Mouse (Mus musculus) liver, embryonic 11.5 days (tissue): Measurements from ENCODE around the gene Apeh. TPM values are rescaled to one million over a fixed set of nuclear protein-coding genes. Genes with fewer than 3 reads are reported as not detected.
"Not testable (repeated sequence)": the region's sequence is repeated elsewhere in the genome, so short reads cannot be mapped to it uniquely, and the experiment has no call there.

Source experiments
- ATAC-seq: fragments of 200-750 bp; cut with Nextera tagmentation; replicated peaks from 2 replicates; pipeline ENCODE4 v1.8.0; 2017; ENCODE audit warnings: moderate number of reproducible peaks, mild to moderate bottlenecking, moderate TSS enrichment, moderate library complexity; ENCODE audit not compliant: low FRiP score
- DNase-seq: peaks from one replicate; pipeline ENCODE4 v3.0.0-alpha.2; 2017; ENCODE audit warnings: low spot score
- H3K27ac ChIP-seq: fragments of 300-500 bp; sonication (generic); 2 replicates; pipeline ENCODE4 v1.5.1; 2014; ENCODE audit warnings: mild to moderate bottlenecking, low read depth, low read length, control low read depth
- H3K27me3 ChIP-seq: fragments of 300-500 bp; sonication (generic); replicated peaks from 2 replicates; pipeline ENCODE4 v1.6.1; 2014; ENCODE audit warnings: low read length, mixed read lengths; ENCODE audit not compliant: control insufficient read depth, insufficient read depth
- H3K36me3 ChIP-seq: fragments of 300-500 bp; sonication (generic); 2 replicates; pipeline ENCODE4 v1.6.1; 2014; ENCODE audit warnings: mild to moderate bottlenecking, low read length, moderate library complexity, mixed read lengths; ENCODE audit not compliant: control insufficient read depth, insufficient read depth
- H3K4me1 ChIP-seq: fragments of 300-500 bp; sonication (generic); replicated peaks from 2 replicates; pipeline ENCODE4 v1.6.1; 2014; ENCODE audit warnings: low read length, mixed read lengths; ENCODE audit not compliant: control insufficient read depth, insufficient read depth
- H3K4me2 ChIP-seq: fragments of 300-500 bp; sonication (generic); 2 replicates; pipeline ENCODE4 v1.6.1; 2014; ENCODE audit warnings: mild to moderate bottlenecking, control low read depth, moderate library complexity
- H3K4me3 ChIP-seq: fragments of 300-500 bp; sonication (generic); 2 replicates; pipeline ENCODE4 v1.5.1; 2014; ENCODE audit warnings: low read depth, low read length, control low read depth
- H3K9ac ChIP-seq: fragments of 300-500 bp; sonication (generic); 2 replicates; pipeline ENCODE4 v1.6.1; 2014; ENCODE audit warnings: low read depth, low read length, control low read depth
- H3K9me3 ChIP-seq: fragments of 300-500 bp; sonication (generic); 2 replicates; pipeline ENCODE4 v1.6.1; 2016; ENCODE audit warnings: low read length, inconsistent platforms, mixed read lengths; ENCODE audit not compliant: control insufficient read depth
- WGBS: fragments of 180-500 bp; shearing (Covaris S2); extraction: QIAGEN DNeasy Blood & Tissue Kit; methylation state at CpG from one replicate; pipeline ENCODE4 v1.1.7; 2014; 5-methylcytosine and 5-hydroxymethylcytosine counted together
- polyA plus RNA-seq: library from polyadenylated mRNA; unstranded; fragments of >200 nt; fragmentation: Nextera tagmentation; extraction: Ambion mirVana; gene quantifications from 2 replicates; pipeline ENCODE4 v1.2.1, GENCODE M21; 2014

The Apeh gene
- polyA plus RNA-seq, 1 experiment from 2014 or later = 159 TPM

GRCm38 (mm10) chr9:108136225-108136624, 41.8 kb upstream of the Apeh start:
- no peak for DNase-seq
- no peak overlapping the region for H3K27ac ChIP-seq

GRCm38 (mm10) chr9:108135679-108136078, 41.3 kb upstream of the Apeh start:
- H3K36me3 ChIP-seq, DNase-seq, H3K9ac ChIP-seq, H3K4me1 ChIP-seq, H3K9me3 ChIP-seq, H3K4me2 ChIP-seq, H3K4me3 ChIP-seq, ATAC-seq, H3K27ac ChIP-seq: not testable (repeated sequence)
- peaks cover 12% of the 10 kb centered on the region; the same call in 1 of the 2 replicates for H3K27me3 ChIP-seq
- 74% methylated on average over 3 of the region's 3 CpGs for WGBS

More at GRCm38 (mm10) chr9:108136225-108136624, 41.8 kb upstream of the Apeh start:
- H3K9ac ChIP-seq = no peak overlapping the region
- ATAC-seq = no peak
- H3K36me3 ChIP-seq = no peaks in the 10 kb centered on the region
- no peak overlapping the region for H3K4me2 ChIP-seq
- H3K4me3 ChIP-seq = no peak overlapping the region
- 35% methylated on average over 1 of the region's 1 CpGs for WGBS
- no peaks in the 10 kb centered on the region for H3K9me3 ChIP-seq
- peaks cover 12% of the 10 kb centered on the region; the same call in 1 of the 2 replicates for H3K27me3 ChIP-seq
- H3K4me1 ChIP-seq = no peaks in the 10 kb centered on the region

GRCm38 (mm10) chr9:108133478-108133877, 39.1 kb upstream of the Apeh start:
- Histone ChIP-seq H3K9ac (no peak overlapping the region), H3K9me3 (no peaks in the 10 kb centered on the region), H3K27ac (no peak overlapping the region), H3K36me3 (no peaks in the 10 kb centered on the region), H3K4me3 (no peak overlapping the region), H3K27me3 (peaks cover 15% of the 10 kb centered on the region; the same call in 1 of the 2 replicates), H3K4me1 (no peaks in the 10 kb centered on the region), H3K4me2 (no peak overlapping the region)
- ATAC-seq (no peak), DNase-seq (no peak)
- WGBS = 67% methylated on average over 1 of the region's 1 CpGs

GRCm38 (mm10) chr9:108132373-108132772, 38.0 kb upstream of the Apeh start:
- no peak overlapping the region for H3K4me2 ChIP-seq
- no peak overlapping the region for H3K9ac ChIP-seq
- no peak overlapping the region for H3K27ac ChIP-seq
- ATAC-seq = no peak
- 83% methylated on average over 3 of the region's 3 CpGs for WGBS
- peaks cover 15% of the 10 kb centered on the region; the same call in 1 of the 2 replicates for H3K27me3 ChIP-seq
- no peaks in the 10 kb centered on the region for H3K4me1 ChIP-seq
- DNase-seq = no peak
- H3K9me3 ChIP-seq = no peaks in the 10 kb centered on the region
- H3K4me3 ChIP-seq = no peak overlapping the region
- no peaks in the 10 kb centered on the region for H3K36me3 ChIP-seq

GRCm38 (mm10) chr9:108131502-108131901, 37.1 kb upstream of the Apeh start:
- Histone ChIP-seq H3K27ac (no peak overlapping the region), H3K9me3 (no peaks in the 10 kb centered on the region), H3K4me3 (no peak overlapping the region), H3K27me3 (peaks cover 6% of the 10 kb centered on the region; the same call in 1 of the 2 replicates), H3K9ac (no peak overlapping the region), H3K36me3 (no peaks in the 10 kb centered on the region), H3K4me2 (no peak overlapping the region), H3K4me1 (no peaks in the 10 kb centered on the region)
- no peak for ATAC-seq
- WGBS = 50% methylated on average over 5 of the region's 5 CpGs
- DNase-seq = no peak

- H3K4me3 ChIP-seq = no peak overlapping the region
- H3K4me2 ChIP-seq = no peak overlapping the region
- H3K27me3 ChIP-seq = peaks cover 6% of the 10 kb centered on the region; the same call in 1 of the 2 replicates
- ATAC-seq (no peak), DNase-seq (no peak)
- 68% methylated on average over 13 of the region's 13 CpGs for WGBS
- H3K36me3 ChIP-seq = no peaks in the 10 kb centered on the region
- no peak overlapping the region for H3K9ac ChIP-seq
- H3K27ac ChIP-seq = no peak overlapping the region
- H3K4me1 ChIP-seq = no peaks in the 10 kb centered on the region
- H3K9me3 ChIP-seq = no peaks in the 10 kb centered on the region
Observed at GRCm38 (mm10) chr9:108129042-108129948, 34.9 kb upstream of the Apeh start.

- Histone ChIP-seq H3K4me3 (no peak overlapping the region), H3K27ac (no peak overlapping the region), H3K9ac (no peak overlapping the region), H3K4me2 (no peak overlapping the region), H3K9me3 (no peaks in the 10 kb centered on the region), H3K4me1 (no peaks in the 10 kb centered on the region), H3K36me3 (no peaks in the 10 kb centered on the region), H3K27me3 (peaks cover 5% of the 10 kb centered on the region; the same call in 1 of the 2 replicates)
- 74% methylated on average over 11 of the region's 11 CpGs for WGBS
- DNase-seq = no peak
- no peak for ATAC-seq
Observed at GRCm38 (mm10) chr9:108128248-108128647, 33.8 kb upstream of the Apeh start.

- Histone ChIP-seq H3K4me3 (no peak overlapping the region), H3K27me3 (peaks cover 3% of the 10 kb centered on the region; the same call in 1 of the 2 replicates), H3K27ac (no peak overlapping the region), H3K9me3 (no peaks in the 10 kb centered on the region), H3K36me3 (no peaks in the 10 kb centered on the region), H3K9ac (no peak overlapping the region), H3K4me1 (no peaks in the 10 kb centered on the region), H3K4me2 (no peak overlapping the region)
- ATAC-seq (no peak), DNase-seq (no peak)
- 79% methylated on average over 17 of the region's 17 CpGs for WGBS
Observed at GRCm38 (mm10) chr9:108126436-108127180, 32.2 kb upstream of the Apeh start.
